In the genomic region with DNA sequence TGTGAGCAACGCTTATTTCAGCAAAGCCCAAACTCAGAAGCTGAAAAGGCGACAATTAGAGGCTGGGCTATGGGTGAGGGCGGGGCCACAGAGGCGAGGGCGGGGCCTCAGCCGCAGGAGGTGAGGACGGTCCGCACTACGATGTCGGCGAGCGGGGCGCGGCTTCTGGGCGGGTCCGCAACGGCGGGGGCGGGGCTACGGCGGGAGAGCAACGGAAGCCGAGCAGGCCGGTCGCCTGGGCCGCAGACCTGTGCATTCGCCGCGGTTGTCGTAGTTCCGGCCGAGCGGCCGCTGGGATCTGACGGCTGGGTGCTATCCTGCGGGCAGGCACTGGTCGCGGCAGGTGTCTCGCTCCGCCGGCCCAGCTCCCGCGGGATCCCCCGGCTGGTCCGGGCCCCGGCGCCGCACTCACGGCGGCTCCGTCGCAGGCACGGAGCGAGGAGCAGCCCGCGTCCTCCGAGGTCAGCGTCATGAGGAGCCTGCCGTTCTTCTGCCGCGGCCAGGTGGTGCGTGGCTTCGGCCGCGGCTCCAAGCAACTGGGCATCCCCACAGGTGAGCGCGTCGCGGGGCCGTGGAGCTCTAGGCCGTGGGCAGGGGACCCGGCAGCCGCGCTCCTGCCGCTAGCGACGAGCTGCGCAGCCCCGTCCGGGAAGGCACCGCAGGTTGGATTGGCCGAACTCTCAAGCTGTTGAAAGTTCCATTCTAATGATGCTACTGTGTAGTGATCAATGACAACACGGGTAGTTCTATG, we compare ENCODE assay signal across 8 mouse cellular contexts. TPM values are rescaled to one million over a fixed set of nuclear protein-coding genes. Genes with fewer than 3 reads are reported as not detected.
DNase-seq lines count a peak whose midpoint lies in the region; ATAC-seq lines count a peak whose summit lies in the region.

A gene (plus strand): TSS at position 203 of the 751 bp plus-strand sequence.

- H3K4me3 ChIP-seq in intestine, embryonic 14.5 days (ENCODE audit: low read depth, low read length): peak within 1 kb of the TSS; percentile 84

- H3K4me1 ChIP-seq in intestine, embryonic 14.5 days (replicated peaks; ENCODE audit: control insufficient read depth, insufficient read depth, low read length): peaks cover 6% of the 10 kb centered on the region; the same call in 1 of the 2 replicates

- peak; percentile 98 for ATAC-seq in intestine, embryonic 14.5 days (replicated peaks; ENCODE audit: low FRiP score, low TSS enrichment, low read depth)

- peak within 1 kb of the TSS; percentile 39 for H3K27ac ChIP-seq in intestine, embryonic 14.5 days (ENCODE audit: low read depth)

- intact Hi-C loops in gastrocnemius, postnatal 14 days (cut with DNase I; ENCODE audit: low total_unique reads): no loop called here
- intact Hi-C loops in left cerebral cortex, postnatal 14 days (cut with DNase I): no loop called here

- DNase-seq in adipocyte (ENCODE audit: low spot score): peak; percentile 93
- peak; percentile 93 for DNase-seq in embryo, embryonic 10 days (ENCODE audit: low spot score)
- DNase-seq in gastrocnemius, postnatal 14 days: peak; percentile 95
- DNase-seq in intestine, embryonic 14.5 days (ENCODE audit: low spot score): peak; percentile 97
- peak; percentile 83 to 92 for DNase-seq in left cerebral cortex, postnatal 14 days (ENCODE audit: low spot score in 2 of 2)
- DNase-seq in mesoderm, embryonic 11.5 days (ENCODE audit: low read depth, low spot score): peak; percentile 89
- DNase-seq in right cerebral cortex, postnatal 36 days (ENCODE audit: low spot score in 2 of 2): peak; percentile 83 to 85
- DNase-seq in yolk sac, embryonic 10.5 days (ENCODE audit: low spot score): peak; percentile 96

- peaks cover 14% of the 10 kb centered on the region for H3K36me3 ChIP-seq in intestine, embryonic 14.5 days (ENCODE audit: control insufficient read depth, insufficient read depth, low read length)

- peak within 1 kb of the TSS; percentile 75 for H3K4me2 ChIP-seq in intestine, embryonic 14.5 days (ENCODE audit: low read length)

- under 1% methylated on average over 78 of the region's 83 CpGs for WGBS in intestine, embryonic 14.5 days

- H3K9me3 ChIP-seq in intestine, embryonic 14.5 days (ENCODE audit: control insufficient read depth, low read length): no peaks in the 10 kb centered on the region

- H3K27me3 ChIP-seq in intestine, embryonic 14.5 days (replicated peaks; ENCODE audit: control insufficient read depth, insufficient read depth, low read length): no peaks in the 10 kb centered on the region

- peak within 1 kb of the TSS; percentile 77 for H3K9ac ChIP-seq in intestine, embryonic 14.5 days (ENCODE audit: low read length)

RNA-seq across cellular contexts. Expression of the gene that starts here (rescaled TPM):
- total RNA-seq in gastrocnemius, postnatal 14 days (2021): 10 to 100 TPM; 40.0 to 44.8 TPM
- 70.9 and 77.2 TPM in 2 replicates for polyA plus RNA-seq in intestine, embryonic 14.5 days (2014; fragmentation: Nextera tagmentation; extraction: Ambion mirVana)
- 10 to 100 TPM; 51.9 to 58.0 TPM for total RNA-seq in left cerebral cortex, postnatal 14 days (2021)

Comparison
In these comparisons a context has a peak if more than half of its experiments do, and no peak if none do; other contexts are left out.
1. Peak in every context shown above with its lines: DNase-seq, ATAC-seq, H3K4me3 ChIP-seq and H3K27ac ChIP-seq.